Mouse (Mus musculus) ES-E14 (cell line): ENCODE data around the gene Gm49601.

Source experiments
- CHD2 ChIP-seq: IDR thresholded peaks from 2 replicates; pipeline ENCODE4 v1.6.1; 2014; ENCODE audit warnings: mild to moderate bottlenecking, low read depth, low read length, inconsistent platforms
- HCFC1 ChIP-seq: IDR thresholded peaks from 2 replicates; pipeline ENCODE4 v1.6.1; 2012; ENCODE audit warnings: low read length, inconsistent platforms, borderline replicate concordance; ENCODE audit not compliant: insufficient read depth
- MAFK ChIP-seq: IDR thresholded peaks from 2 replicates; pipeline ENCODE4 v1.6.1; 2014; ENCODE audit warnings: mild to moderate bottlenecking, low read depth, low read length, inconsistent platforms; ENCODE audit not compliant: insufficient read depth
- ZC3H11A ChIP-seq: IDR thresholded peaks from 2 replicates; pipeline ENCODE4 v1.6.1; 2012; ENCODE audit warnings: low read depth, mild to moderate bottlenecking, inconsistent platforms, low read length, borderline replicate concordance
- ZNF384 ChIP-seq: IDR thresholded peaks from 2 replicates; pipeline ENCODE4 v1.6.1; 2012; ENCODE audit warnings: low read depth, low read length, inconsistent platforms

GRCm38 (mm10) chr16:18581050-18581622 is 45.1 kb downstream of the Gm49601 start:
- TF ChIP-seq ZC3H11A (no peak), ZNF384 (no peak), HCFC1 (no peak), MAFK (no peak), CHD2 (no peak)
